Mouse (Mus musculus) spleen, adult 2 months (tissue): ENCODE data around the gene Anp32b. TPM values are rescaled to one million over a fixed set of nuclear protein-coding genes. Genes with fewer than 3 reads are reported as not detected.

Experiments
- DNase-seq, 2 experiments: peaks; one replicate each; pipeline versions ENCODE4 v3.0.0 to v3.0.0-alpha.2; 2012 to 2021; ENCODE audit warnings: low spot score in 2 of 2, low read depth in 1 of 2
- H3K27ac ChIP-seq: fragments of 200-500 bp; 2 replicates; pipeline ENCODE4 v1.5.1; 2012; ENCODE audit warnings: low read length, inconsistent platforms; ENCODE audit not compliant: insufficient read depth
- H3K27me3 ChIP-seq: fragments of 200-500 bp; 2 replicates; pipeline ENCODE4 v1.6.1; 2012; ENCODE audit warnings: mild to moderate bottlenecking, moderate library complexity, low read length, inconsistent platforms; ENCODE audit not compliant: control insufficient read depth, insufficient read depth
- H3K36me3 ChIP-seq: fragments of 200-500 bp; 2 replicates; pipeline ENCODE4 v1.6.1; 2012; ENCODE audit warnings: mild to moderate bottlenecking, low read length, inconsistent platforms; ENCODE audit not compliant: control insufficient read depth, insufficient read depth
- H3K4me1 ChIP-seq: fragments of 200-500 bp; 2 replicates; pipeline ENCODE4 v1.6.1; 2011; ENCODE audit warnings: inconsistent platforms; ENCODE audit not compliant: control insufficient read depth, insufficient read depth, insufficient read length
- H3K4me3 ChIP-seq: fragments of 200-500 bp; 2 replicates; pipeline ENCODE4 v1.5.1; 2011; ENCODE audit warnings: mild to moderate bottlenecking, inconsistent platforms; ENCODE audit not compliant: insufficient read depth, insufficient read length; ENCODE audit errors: extremely low read depth
- CTCF ChIP-seq: fragments of 200-500 bp; IDR thresholded peaks from 2 replicates; pipeline ENCODE4 v1.5.1; 2011; ENCODE audit warnings: mild to moderate bottlenecking, inconsistent platforms; ENCODE audit not compliant: insufficient read depth, insufficient read length, insufficient replicate concordance; ENCODE audit errors: extremely low read depth
- POLR2A ChIP-seq: fragments of 200-500 bp; IDR thresholded peaks from 2 replicates; pipeline ENCODE4 v1.6.1; 2011; ENCODE audit warnings: low read depth, low read length, inconsistent platforms
- WGBS: fragments of 180-500 bp; shearing (Covaris S2); methylation state at CpG from one replicate; pipeline ENCODE4 v1.1.7; 2018; 5-methylcytosine and 5-hydroxymethylcytosine counted together
- polyA plus RNA-seq: library from polyadenylated mRNA; depleted of rRNA; stranded (reverse); fragments of >200 nt; gene quantifications from 2 replicates; pipeline ENCODE4 v1.2.3, GENCODE M21; 2012

Gene Anp32b
- polyA plus RNA-seq, 1 experiment: 19.1 TPM

- H3K27ac ChIP-seq: no peak within 1 kb of the TSS
- H3K4me3 ChIP-seq: no peak within 1 kb of the TSS
- no peaks in the 10 kb centered on the region for H3K36me3 ChIP-seq
- no peak for DNase-seq
- no peak for TF ChIP-seq CTCF
- TF ChIP-seq POLR2A: no peak
- H3K27me3 ChIP-seq: no peaks in the 10 kb centered on the region
- H3K4me1 ChIP-seq: peaks cover 12% of the 10 kb centered on the region; the same call in 1 of the 2 replicates
- 88% methylated on average over 7 of the region's 7 CpGs for WGBS
These were observed 37.3 kb upstream of the Anp32b start, which contains the start of gene Hemgn for GRCm38 (mm10) chr4:46413406-46413805. Hemgn (minus strand) TSS chr4:46413506.

DNA sequence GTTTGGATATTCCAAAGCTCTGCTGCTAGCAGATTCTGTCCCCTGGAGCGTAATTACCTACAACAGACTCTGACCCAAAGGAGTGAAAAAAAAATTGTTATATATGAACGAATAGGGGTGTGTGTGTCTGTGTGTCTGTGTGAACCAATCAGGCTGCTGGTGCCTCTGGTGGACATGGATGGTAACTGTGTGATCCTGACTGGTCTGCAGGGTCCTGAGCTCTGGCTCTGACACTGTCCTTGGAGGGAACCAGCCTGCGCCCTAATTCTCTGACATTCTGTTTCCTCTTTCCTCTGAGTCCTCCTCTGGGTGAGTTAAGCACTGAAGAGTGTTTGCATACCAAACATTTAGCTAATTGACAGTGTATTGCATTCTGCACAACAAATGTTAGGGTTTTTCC lies 33.2 kb upstream of the Anp32b start:
- 55% methylated on average over 3 of the region's 3 CpGs for WGBS
- H3K27me3 ChIP-seq: no peaks in the 10 kb centered on the region
- H3K4me3 ChIP-seq: no peak overlapping the region
- H3K36me3 ChIP-seq: no peaks in the 10 kb centered on the region
- DNase-seq: peak in 1 of 2 experiments; percentile 12
- H3K4me1 ChIP-seq: 0 out of 2 replicates have a peak, but pooled peaks cover 2% of the 10 kb centered on the region
- H3K27ac ChIP-seq: no peak overlapping the region
- TF ChIP-seq POLR2A (no peak), CTCF (peak; percentile 3; the same call in 1 of the 2 replicates)

- WGBS: 93% methylated on average over 9 of the region's 9 CpGs
- H3K36me3 ChIP-seq: no peaks in the 10 kb centered on the region
- H3K27ac ChIP-seq: no peak overlapping the region
- TF ChIP-seq POLR2A (no peak), CTCF (no peak)
- DNase-seq: no peak
- no peaks in the 10 kb centered on the region for H3K4me1 ChIP-seq
- no peak overlapping the region for H3K4me3 ChIP-seq
- no peaks in the 10 kb centered on the region for H3K27me3 ChIP-seq
These were observed 31.9 kb upstream of the Anp32b start for GRCm38 (mm10) chr4:46418851-46419250.

DNA sequence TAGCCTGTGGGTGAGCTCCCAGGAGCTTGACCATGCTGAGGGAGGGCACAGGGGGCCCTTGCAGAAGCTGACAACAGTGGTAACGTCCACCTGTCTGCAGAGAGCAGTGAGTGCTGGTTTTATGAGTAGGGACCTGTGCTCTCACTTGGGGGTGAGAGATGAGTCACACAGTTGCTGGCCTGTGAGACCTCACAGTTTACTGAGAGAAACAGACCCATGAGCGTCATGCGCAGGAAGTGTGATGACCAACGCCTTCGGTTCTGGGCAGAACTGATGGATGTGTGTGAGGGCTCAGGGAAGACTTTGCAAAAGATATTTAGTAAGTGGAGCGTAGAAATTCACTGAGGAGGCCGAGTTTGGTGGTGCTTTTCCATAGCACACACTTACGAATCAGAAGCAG lies 28.1 kb upstream of the Anp32b start:
- Histone ChIP-seq H3K27ac (no peak overlapping the region), H3K4me3 (no peak overlapping the region), H3K27me3 (no peaks in the 10 kb centered on the region), H3K4me1 (peaks cover 3% of the 10 kb centered on the region; the same call in 1 of the 2 replicates), H3K36me3 (no peaks in the 10 kb centered on the region)
- no peak for DNase-seq
- TF ChIP-seq POLR2A (no peak), CTCF (no peak)
- WGBS: 76% methylated on average over 8 of the region's 8 CpGs

GRCm38 (mm10) chr4:46428903-46429499 lies 21.7 kb upstream of the Anp32b start:
- no peaks in the 10 kb centered on the region for H3K27me3 ChIP-seq
- no peaks in the 10 kb centered on the region for H3K36me3 ChIP-seq
- peaks cover 3% of the 10 kb centered on the region; the same call in 1 of the 2 replicates for H3K4me1 ChIP-seq
- H3K27ac ChIP-seq: no peak overlapping the region
- no peak overlapping the region for H3K4me3 ChIP-seq
- DNase-seq: no peak
- TF ChIP-seq POLR2A: no peak
- no peak for TF ChIP-seq CTCF
- 91% methylated on average over 10 of the region's 10 CpGs for WGBS

DNA sequence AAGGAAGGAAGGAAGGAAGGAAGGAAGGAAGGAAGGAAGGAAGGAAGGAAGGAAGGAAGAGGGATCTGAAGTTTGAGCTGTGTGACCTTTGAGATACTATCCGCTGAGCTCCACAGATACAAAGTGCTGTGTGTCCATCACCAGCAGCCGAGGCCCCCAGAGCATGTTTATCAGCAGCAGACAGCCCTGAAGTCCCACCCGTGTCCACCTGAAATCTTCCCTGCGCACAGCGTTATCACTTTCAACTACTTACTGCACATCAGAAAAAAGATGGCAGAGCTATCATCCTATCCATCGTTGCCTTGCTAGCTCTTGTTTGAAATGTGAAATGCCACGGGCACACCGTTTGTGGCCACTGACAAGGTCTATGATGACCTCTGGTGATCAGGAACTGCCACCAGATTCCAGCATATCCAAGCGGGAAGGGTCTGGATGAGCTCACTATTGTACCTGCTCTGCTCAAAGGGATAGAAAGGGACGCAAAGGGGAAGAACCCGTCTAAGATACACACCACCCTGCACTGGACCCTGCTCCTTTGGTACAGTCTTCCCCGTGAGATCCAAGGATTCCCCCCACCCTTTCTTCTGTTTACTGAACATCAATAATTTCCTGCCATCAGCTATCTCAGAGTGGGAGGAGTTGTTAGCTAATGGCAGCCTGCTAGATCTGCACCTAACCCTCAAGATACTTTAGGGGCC lies 18.2 kb upstream of the Anp32b start:
- Histone ChIP-seq H3K27ac (no peak overlapping the region; the same call in 1 of the 2 replicates), H3K4me1 (no peaks in the 10 kb centered on the region)
- DNase-seq: no peak

GRCm38 (mm10) chr4:46442501-46442900 lies 8.2 kb upstream of the Anp32b start:
- DNase-seq: no peak
- H3K4me3 ChIP-seq: no peak overlapping the region
- H3K27ac ChIP-seq: no peak overlapping the region
- H3K36me3 ChIP-seq: no peaks in the 10 kb centered on the region
- H3K4me1 ChIP-seq: no peaks in the 10 kb centered on the region
- TF ChIP-seq CTCF (no peak), POLR2A (no peak)
- no peaks in the 10 kb centered on the region for H3K27me3 ChIP-seq
- WGBS: 53% methylated on average over 4 of the region's 4 CpGs

More for the DNA sequence above, 18.2 kb upstream of the Anp32b start:
- Histone ChIP-seq H3K4me3 (no peak overlapping the region), H3K27me3 (no peaks in the 10 kb centered on the region), H3K36me3 (no peaks in the 10 kb centered on the region)
- TF ChIP-seq POLR2A (no peak), CTCF (no peak)
- WGBS: 85% methylated on average over 12 of the region's 12 CpGs
